Mouse (Mus musculus) heart, adult 2 months (tissue): Measurements from ENCODE around the gene Ttc16. TPM values are rescaled to one million over a fixed set of nuclear protein-coding genes. Genes with fewer than 3 reads are reported as not detected.

ENCODE experiments used
- DNase-seq, 2 experiments: peaks; one replicate each; pipeline ENCODE4 v3.0.0; 2021
- H3K27ac ChIP-seq: fragments of 200-600 bp; 2 replicates; pipeline ENCODE4 v1.8.1; 2022
- H3K27me3 ChIP-seq: fragments of 200-500 bp; 2 replicates; pipeline ENCODE4 v1.6.1; 2012; ENCODE audit warnings: mild to moderate bottlenecking, low read length, inconsistent platforms, mixed read lengths; ENCODE audit not compliant: control insufficient read depth, insufficient read depth
- H3K36me3 ChIP-seq: fragments of 200-500 bp; 2 replicates; pipeline ENCODE4 v1.6.1; 2012; ENCODE audit warnings: low read length, inconsistent platforms; ENCODE audit not compliant: control insufficient read depth, insufficient read depth
- H3K4me1 ChIP-seq: fragments of 200-500 bp; 2 replicates; pipeline ENCODE4 v1.6.1; 2011; ENCODE audit warnings: low read length; ENCODE audit not compliant: control insufficient read depth, insufficient read depth
- H3K4me3 ChIP-seq: fragments of 200-600 bp; 2 replicates; pipeline ENCODE4 v1.8.1; 2022
- H3K79me2 ChIP-seq: fragments of 200-500 bp; replicated peaks from 2 replicates; pipeline ENCODE4 v1.6.1; 2012; ENCODE audit warnings: mild to moderate bottlenecking, inconsistent platforms, low read length, moderate library complexity, mixed read lengths; ENCODE audit not compliant: control insufficient read depth, insufficient read depth
- H3K9ac ChIP-seq: fragments of 200-500 bp; 2 replicates; pipeline ENCODE4 v1.6.1; 2012; ENCODE audit warnings: low read depth, mild to moderate bottlenecking, control low read depth, inconsistent platforms, low read length, mixed read lengths
- CTCF ChIP-seq: fragments of 200-600 bp; IDR thresholded peaks from 2 replicates; pipeline ENCODE4 v1.8.1; 2022; ENCODE audit warnings: antibody characterized with exemption, mild to moderate bottlenecking, moderate library complexity
- EP300 ChIP-seq: fragments of 200-500 bp; IDR thresholded peaks from 2 replicates; pipeline ENCODE4 v1.6.1; 2011; ENCODE audit warnings: low read depth, low read length, control low read depth; ENCODE audit not compliant: insufficient read depth
- POLR2A ChIP-seq: fragments of 200-500 bp; IDR thresholded peaks from 2 replicates; pipeline ENCODE4 v1.6.1; 2011; ENCODE audit warnings: mild to moderate bottlenecking, low read depth, low read length, control low read depth; ENCODE audit not compliant: insufficient read depth
- WGBS: fragments of 180-500 bp; shearing (Covaris S2); methylation state at CpG from one replicate; pipeline ENCODE4 v1.1.7; 2018; 5-methylcytosine and 5-hydroxymethylcytosine counted together
- intact Hi-C: fragments of 180-260 bp; cut with DNase I; formaldehyde crosslinking; loops from one replicate; pipeline ENCODE4 v1.15.1; 2025
- polyA plus RNA-seq: library from polyadenylated mRNA; depleted of rRNA; stranded (reverse); fragments of >200 nt; gene quantifications from 2 replicates; pipeline ENCODE4 v1.2.3, GENCODE M21; 2012
- total RNA-seq, 2 experiments: library from RNA; stranded (reverse); gene quantifications; 2 replicates each; pipeline ENCODE4 v1.2.3; 2021

Ttc16 gene
- total and polyA plus RNA-seq, 3 experiments, result 0.10 to 0.98 (median 0.11) TPM

- Histone ChIP-seq H3K27me3 (peaks cover 2% of the 10 kb centered on the region; the same call in 1 of the 2 replicates), H3K27ac (peak overlapping the region; percentile 79), H3K36me3 (peaks cover 8% of the 10 kb centered on the region), H3K4me3 (no peak overlapping the region), H3K9ac (0 out of 2 replicates have a peak overlapping the region, but pooled peaks have one; percentile 17), H3K4me1 (peaks cover 20% of the 10 kb centered on the region), H3K79me2 (peaks cover 5% of the 10 kb centered on the region)
- TF ChIP-seq CTCF (peak; percentile 18; the same call in 1 of the 2 replicates), POLR2A (no peak), EP300 (no peak)
- no peak for DNase-seq
- intact Hi-C loops, result no loop called here
- 39% methylated on average over 6 of the region's 6 CpGs for WGBS
Measured at GRCm38 (mm10) chr2:32737008-32737407, 38.4 kb downstream of the Ttc16 start.

- 60% methylated on average over 3 of the region's 3 CpGs for WGBS
- peak overlapping the region; percentile 16; the same call in 1 of the 2 replicates for H3K4me3 ChIP-seq
Measured at GRCm38 (mm10) chr2:32736306-32736829, 39.1 kb downstream of the Ttc16 start.

GRCm38 (mm10) chr2:32734933-32735332 lies 40.5 kb downstream of the Ttc16 start:
- no peaks in the 10 kb centered on the region for H3K79me2 ChIP-seq
- TF ChIP-seq EP300 (peak; percentile 100), CTCF (no peak), POLR2A (peak; percentile 54; the same call in 1 of the 2 replicates)
- H3K4me3 ChIP-seq, result peak overlapping the region; percentile 35
- peak; percentile 83 to 87 for DNase-seq
- peak overlapping the region; percentile 30; the same call in 1 of the 2 replicates for H3K9ac ChIP-seq
- H3K27me3 ChIP-seq, result no peaks in the 10 kb centered on the region
- intact Hi-C loops, result loop anchor here (5.0 kb wide), 1 partner anchor 83 kb away; no protein-coding TSS in a partner anchor
- peaks cover 24% of the 10 kb centered on the region for H3K4me1 ChIP-seq
- H3K36me3 ChIP-seq, result peaks cover 6% of the 10 kb centered on the region
- H3K27ac ChIP-seq, result peak overlapping the region; percentile 79
- WGBS, result 47% methylated on average over 4 of the region's 4 CpGs

More at GRCm38 (mm10) chr2:32736306-32736829, 39.1 kb downstream of the Ttc16 start:
- Histone ChIP-seq H3K27ac (peak overlapping the region; percentile 79), H3K79me2 (peaks cover 2% of the 10 kb centered on the region; the same call in 1 of the 2 replicates), H3K27me3 (peaks cover 1% of the 10 kb centered on the region; the same call in 1 of the 2 replicates), H3K36me3 (peaks cover 8% of the 10 kb centered on the region), H3K4me1 (peaks cover 21% of the 10 kb centered on the region), H3K9ac (peak overlapping the region; percentile 34; the same call in 1 of the 2 replicates)
- intact Hi-C loops, result no loop called here
- TF ChIP-seq POLR2A (no peak), EP300 (no peak), CTCF (no peak)
- DNase-seq, result no peak

- peaks cover 22% of the 10 kb centered on the region for H3K4me1 ChIP-seq
- DNase-seq, result no peak
- WGBS, result 39% methylated on average over 4 of the region's 4 CpGs
- TF ChIP-seq POLR2A (0 out of 2 replicates have a peak, but pooled peaks have one; percentile 29), CTCF (no peak), EP300 (no peak)
- peak overlapping the region; percentile 30; the same call in 1 of the 2 replicates for H3K9ac ChIP-seq
- peak overlapping the region; percentile 7 for H3K4me3 ChIP-seq
- no peaks in the 10 kb centered on the region for H3K79me2 ChIP-seq
- H3K27ac ChIP-seq, result peak overlapping the region; percentile 79
- H3K36me3 ChIP-seq, result peaks cover 6% of the 10 kb centered on the region
- intact Hi-C loops, result loop anchor here (5.0 kb wide), 1 partner anchor 82 kb away; no protein-coding TSS in a partner anchor
- H3K27me3 ChIP-seq, result no peaks in the 10 kb centered on the region
Measured at GRCm38 (mm10) chr2:32734480-32734879, 41.0 kb downstream of the Ttc16 start.

- TF ChIP-seq POLR2A (peak; percentile 52), EP300 (peak; percentile 51; the same call in 1 of the 2 replicates), CTCF (no peak)
- Histone ChIP-seq H3K36me3 (peaks cover 2% of the 10 kb centered on the region), H3K4me3 (no peak overlapping the region; the same call in 1 of the 2 replicates), H3K4me1 (peaks cover 22% of the 10 kb centered on the region), H3K9ac (no peak overlapping the region), H3K27ac (peak overlapping the region; percentile 87), H3K79me2 (no peaks in the 10 kb centered on the region), H3K27me3 (no peaks in the 10 kb centered on the region)
- intact Hi-C loops, result loop anchor here (5.0 kb wide), 1 partner anchor 80 kb away; no protein-coding TSS in a partner anchor
- no peak for DNase-seq
- WGBS, result 41% methylated on average over 6 of the region's 6 CpGs
Measured at GRCm38 (mm10) chr2:32732695-32733094, 42.7 kb downstream of the Ttc16 start.

- 34% methylated on average over 4 of the region's 4 CpGs for WGBS
- no peaks in the 10 kb centered on the region for H3K79me2 ChIP-seq
- H3K9ac ChIP-seq, result peak overlapping the region; percentile 13
- no peak for DNase-seq
- no peak for TF ChIP-seq EP300
- TF ChIP-seq POLR2A, result no peak
- TF ChIP-seq CTCF, result no peak
- H3K4me3 ChIP-seq, result no peak overlapping the region; the same call in 1 of the 2 replicates
- peak overlapping the region; percentile 87 for H3K27ac ChIP-seq
- no peaks in the 10 kb centered on the region for H3K27me3 ChIP-seq
- peaks cover 2% of the 10 kb centered on the region for H3K36me3 ChIP-seq
- H3K4me1 ChIP-seq, result peaks cover 23% of the 10 kb centered on the region
- intact Hi-C loops, result loop anchor here (5.0 kb wide), 1 partner anchor 80 kb away; no protein-coding TSS in a partner anchor
Measured at GRCm38 (mm10) chr2:32731911-32732310, 43.5 kb downstream of the Ttc16 start.
